Mouse (Mus musculus) brown adipose tissue, adult 24 weeks (tissue): ENCODE results near the gene Bcl2l1. TPM values are rescaled to one million over a fixed set of nuclear protein-coding genes. Genes with fewer than 3 reads are reported as not detected.

ENCODE experiments used
- H3K27ac ChIP-seq: fragments of 200-500 bp; replicated peaks from 2 replicates; pipeline ENCODE4 v1.5.1; 2012; ENCODE audit warnings: low read depth, mild to moderate bottlenecking, low read length
- H3K4me1 ChIP-seq: fragments of 200-500 bp; 2 replicates; pipeline ENCODE4 v1.6.1; 2012; ENCODE audit warnings: low read length, mixed read lengths; ENCODE audit not compliant: control insufficient read depth, insufficient read depth, insufficient read length
- H3K4me3 ChIP-seq: fragments of 200-500 bp; 2 replicates; pipeline ENCODE4 v1.5.1; 2012; ENCODE audit warnings: low read depth, mild to moderate bottlenecking, low read length, moderate library complexity; ENCODE audit not compliant: insufficient read depth
- polyA plus RNA-seq: library from polyadenylated mRNA; stranded (reverse); fragments of >200 nt; gene quantifications from 2 replicates; pipeline ENCODE4 v1.2.4, GENCODE M21; 2012; ENCODE audit not compliant: missing spikeins, insufficient read depth, insufficient read length

The Bcl2l1 gene
- polyA plus RNA-seq, 1 experiment, result 23.5 TPM

DNA sequence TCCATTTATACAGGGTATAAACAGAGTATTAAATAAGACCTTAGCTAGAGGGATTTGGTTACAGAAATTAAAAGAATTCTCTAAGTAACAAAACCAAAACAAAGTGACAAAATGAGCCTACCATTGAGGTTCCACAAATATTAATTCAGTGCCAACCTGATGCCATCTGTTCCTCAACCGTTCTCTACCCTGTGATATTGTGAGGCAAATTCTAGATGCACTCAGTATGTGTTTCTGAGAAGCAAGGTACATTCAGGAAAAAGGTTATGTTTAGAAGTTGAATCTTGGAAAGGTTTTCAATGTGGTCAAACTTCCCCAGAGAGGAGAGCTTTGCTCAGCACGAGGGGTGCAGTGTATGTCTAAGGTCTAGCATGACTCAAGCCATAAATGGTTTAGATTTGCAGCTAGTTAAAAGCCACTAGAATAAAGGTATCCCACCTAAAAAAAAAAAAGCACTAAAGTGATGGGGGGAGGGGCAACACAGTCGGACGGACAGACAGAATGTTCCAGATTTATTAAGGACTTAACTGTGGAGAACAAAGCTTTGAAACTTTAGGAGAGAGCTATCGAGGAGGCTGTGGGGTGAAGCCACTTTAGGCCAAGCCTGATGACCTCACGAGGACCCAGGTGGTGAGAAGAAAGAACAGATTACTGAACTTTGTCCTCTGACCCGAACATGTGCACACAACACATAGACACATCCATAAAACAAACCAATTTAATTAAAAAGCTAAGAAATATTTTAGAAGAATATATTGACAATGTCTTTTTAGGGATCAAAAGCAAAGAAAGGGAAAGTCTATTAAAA is 31.4 kb downstream of the Bcl2l1 start:
- H3K4me1 ChIP-seq, result peaks cover 16% of the 10 kb centered on the region
- H3K27ac ChIP-seq, result no peak overlapping the region
- H3K4me3 ChIP-seq, result no peak overlapping the region

- Histone ChIP-seq H3K4me1 (peaks cover 26% of the 10 kb centered on the region), H3K4me3 (no peak overlapping the region), H3K27ac (no peak overlapping the region)
These were observed 33.9 kb downstream of the Bcl2l1 start for GRCm38 (mm10) chr2:152797589-152797988.

DNA sequence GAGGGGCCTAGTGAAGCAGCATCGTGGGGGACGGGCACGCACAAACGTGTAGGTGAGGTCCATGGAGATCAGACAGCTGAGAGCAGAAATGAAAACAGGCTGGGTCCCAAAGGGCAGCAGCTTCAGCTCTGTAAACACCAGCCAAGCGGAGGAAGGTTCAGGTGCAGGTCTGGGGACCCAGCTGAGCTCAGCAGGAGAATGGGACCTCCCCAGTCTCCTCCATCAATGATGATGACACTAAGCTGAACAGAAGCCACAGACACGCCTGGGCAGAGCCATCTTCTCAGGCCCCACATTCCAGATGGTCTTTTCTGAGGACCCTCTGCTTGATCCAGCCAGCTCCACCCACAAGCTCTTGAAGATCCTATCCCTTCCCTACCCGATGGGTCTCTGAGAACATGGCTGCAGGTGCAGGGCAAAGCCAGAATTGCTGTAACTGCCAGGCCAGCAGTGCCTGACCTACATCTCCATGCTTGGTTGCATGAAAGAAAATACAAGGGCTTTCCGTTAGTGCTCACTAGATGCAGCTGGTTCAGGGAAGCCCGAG is 37.2 kb downstream of the Bcl2l1 start:
- no peak overlapping the region for H3K27ac ChIP-seq
- peaks cover 52% of the 10 kb centered on the region for H3K4me1 ChIP-seq

GRCm38 (mm10) chr2:152793381-152793780 is 38.1 kb downstream of the Bcl2l1 start:
- Histone ChIP-seq H3K4me1 (peaks cover 61% of the 10 kb centered on the region), H3K27ac (0 out of 2 replicates have a peak overlapping the region, but pooled peaks have one; percentile 1), H3K4me3 (no peak overlapping the region)

More for the DNA sequence above, 37.2 kb downstream of the Bcl2l1 start:
- no peak overlapping the region for H3K4me3 ChIP-seq

- H3K4me3 ChIP-seq, result no peak overlapping the region
- H3K27ac ChIP-seq, result peak overlapping the region; percentile 35; the same call in 1 of the 2 replicates
- peaks cover 66% of the 10 kb centered on the region for H3K4me1 ChIP-seq
These were observed 39.1 kb downstream of the Bcl2l1 start for GRCm38 (mm10) chr2:152792461-152792860.

- Histone ChIP-seq H3K4me3 (no peak overlapping the region), H3K27ac (peak overlapping the region; percentile 88), H3K4me1 (peaks cover 77% of the 10 kb centered on the region)
These were observed 41.9 kb downstream of the Bcl2l1 start for GRCm38 (mm10) chr2:152789591-152789999.

GRCm38 (mm10) chr2:152788892-152789421 is 42.6 kb downstream of the Bcl2l1 start:
- no peak overlapping the region for H3K4me3 ChIP-seq

DNA sequence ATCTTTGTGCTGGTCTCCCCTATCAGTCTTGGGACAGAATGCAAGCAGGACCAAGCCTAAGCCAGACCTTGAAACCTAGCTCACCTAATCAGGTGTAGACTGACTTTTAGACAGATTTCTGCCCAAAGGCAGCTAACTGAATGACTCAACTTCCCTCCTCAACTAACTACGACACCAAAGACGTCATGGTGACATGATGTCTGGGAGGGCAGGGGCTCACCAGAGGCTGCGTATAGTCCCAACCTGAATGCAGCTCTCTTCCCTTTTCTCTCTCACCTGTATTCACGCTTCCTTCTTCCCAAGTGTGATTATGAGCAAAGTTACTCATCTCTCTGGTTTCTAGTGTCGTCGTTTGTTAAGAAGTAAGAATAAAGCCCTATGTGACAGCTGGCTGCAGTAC is 44.0 kb downstream of the Bcl2l1 start:
- H3K4me3 ChIP-seq, result no peak overlapping the region
- peaks cover 61% of the 10 kb centered on the region for H3K4me1 ChIP-seq
- peak overlapping the region; percentile 52 for H3K27ac ChIP-seq

More at GRCm38 (mm10) chr2:152788892-152789421, 42.6 kb downstream of the Bcl2l1 start:
- Histone ChIP-seq H3K4me1 (peaks cover 73% of the 10 kb centered on the region), H3K27ac (peak overlapping the region; percentile 88)

DNA sequence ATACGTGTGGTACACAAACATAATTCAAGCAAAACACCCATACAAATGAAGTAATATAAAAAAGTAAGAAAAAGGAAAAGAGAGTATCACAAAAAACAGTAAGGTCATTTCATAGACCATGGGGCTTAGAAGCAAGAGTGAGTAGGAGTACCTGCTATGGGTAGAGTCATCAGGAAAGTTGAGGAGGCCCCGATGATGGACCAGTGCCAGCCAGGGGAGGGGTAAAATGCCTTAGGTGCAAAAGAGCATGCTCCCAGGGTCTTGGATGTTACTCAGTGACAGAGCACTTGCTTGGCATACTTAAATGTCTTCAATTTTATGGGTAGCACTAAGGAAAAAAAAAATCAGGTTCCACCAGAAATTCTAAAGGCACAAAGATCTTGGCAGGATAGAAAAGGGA is 44.4 kb downstream of the Bcl2l1 start:
- H3K27ac ChIP-seq, result peak overlapping the region; percentile 56
- H3K4me3 ChIP-seq, result no peak overlapping the region
- peaks cover 61% of the 10 kb centered on the region for H3K4me1 ChIP-seq

DNA sequence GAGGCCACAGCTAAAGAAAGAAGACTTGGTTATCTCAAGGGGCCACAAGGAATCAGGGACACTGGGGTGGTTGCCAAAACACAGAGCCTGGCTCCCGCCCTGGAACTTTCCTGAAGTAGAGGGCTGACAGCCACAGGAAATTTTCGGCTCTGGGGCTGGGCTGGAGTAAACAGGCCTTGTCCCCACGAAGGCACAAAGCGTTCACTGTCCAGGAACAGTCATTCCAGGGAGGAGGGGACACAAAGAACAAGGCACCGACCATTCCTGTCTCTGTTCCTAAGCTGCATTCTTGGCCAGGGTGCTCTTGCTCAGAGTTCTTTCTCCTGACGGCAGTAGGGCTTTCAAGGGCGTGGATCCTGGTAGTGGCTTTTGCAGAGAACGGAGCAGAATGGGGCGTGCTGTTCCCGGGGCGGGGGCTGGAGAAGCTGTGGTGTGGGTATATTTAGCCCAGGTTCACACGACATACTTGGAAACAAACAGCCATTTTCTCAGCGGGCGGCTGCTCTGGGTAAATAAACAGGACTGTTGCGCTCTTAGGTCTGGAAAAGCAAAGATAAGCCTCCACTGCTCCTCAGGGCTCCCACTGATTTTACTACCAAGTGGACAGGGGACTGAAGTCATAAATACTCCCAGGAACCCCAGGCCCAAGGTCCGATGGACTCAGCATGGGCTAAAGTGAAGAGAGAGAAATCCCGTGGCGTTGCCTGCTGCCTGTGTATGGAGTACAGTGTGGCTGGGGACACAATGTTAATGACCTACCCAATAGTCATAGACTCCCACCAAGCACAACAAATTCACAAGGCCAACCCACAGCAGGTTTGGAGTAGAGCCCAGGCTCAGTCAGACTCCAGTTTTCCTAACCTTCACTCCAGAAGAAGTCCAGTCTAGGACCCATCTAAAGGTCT is 45.8 kb downstream of the Bcl2l1 start:
- peak overlapping the region; percentile 98 for H3K27ac ChIP-seq
- peak overlapping the region; percentile 6; the same call in 1 of the 2 replicates for H3K4me3 ChIP-seq
- peaks cover 61% of the 10 kb centered on the region for H3K4me1 ChIP-seq

DNA sequence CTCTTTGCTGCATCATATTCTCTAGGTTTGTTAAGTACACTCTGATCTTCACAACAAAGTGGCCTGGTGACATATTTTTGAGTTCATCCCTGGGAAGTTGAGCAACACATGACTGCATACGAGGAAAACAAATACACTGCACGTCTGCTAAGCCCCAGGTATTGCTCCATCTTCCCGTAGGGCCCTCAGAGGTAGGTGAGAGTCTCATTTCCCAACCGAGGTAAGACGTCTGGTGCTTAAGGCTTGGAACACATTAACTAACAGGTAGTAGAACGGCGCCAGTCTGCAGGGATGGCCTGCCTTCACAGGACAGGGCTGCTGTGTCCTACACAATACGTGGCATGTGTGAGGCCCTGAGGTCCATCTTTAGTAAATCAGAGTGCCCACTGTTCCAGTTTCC is 46.9 kb downstream of the Bcl2l1 start:
- H3K4me3 ChIP-seq, result no peak overlapping the region
- peaks cover 53% of the 10 kb centered on the region for H3K4me1 ChIP-seq
- peak overlapping the region; percentile 98 for H3K27ac ChIP-seq

- Histone ChIP-seq H3K27ac (no peak overlapping the region), H3K4me3 (no peak overlapping the region), H3K4me1 (peaks cover 40% of the 10 kb centered on the region)
These were observed 48.3 kb downstream of the Bcl2l1 start for GRCm38 (mm10) chr2:152783241-152783640.

- H3K4me1 ChIP-seq, result peaks cover 36% of the 10 kb centered on the region
- no peak overlapping the region for H3K4me3 ChIP-seq
- no peak overlapping the region for H3K27ac ChIP-seq
These were observed 48.9 kb downstream of the Bcl2l1 start for GRCm38 (mm10) chr2:152782656-152783055.

- Histone ChIP-seq H3K4me1 (peaks cover 35% of the 10 kb centered on the region), H3K27ac (no peak overlapping the region), H3K4me3 (no peak overlapping the region)
These were observed 50.4 kb downstream of the Bcl2l1 start for GRCm38 (mm10) chr2:152781031-152781711.
